Mouse (Mus musculus) C2C12 (cell line): ENCODE measurements around the gene Hebp1.

ENCODE experiments used
- CEBPB ChIP-seq: IDR thresholded peaks from one replicate; pipeline ENCODE4 v1.6.1; 2011; ENCODE audit warnings: low read depth, mild to moderate bottlenecking, control low read depth, moderate library complexity
- CTCF ChIP-seq: IDR thresholded peaks from one replicate; pipeline ENCODE4 v1.5.1; 2011; ENCODE audit not compliant: control insufficient read depth, insufficient read depth, insufficient read length
- FOSL1 ChIP-seq: IDR thresholded peaks from one replicate; pipeline ENCODE4 v1.8.0; 2011; ENCODE audit warnings: mild to moderate bottlenecking, low read length; ENCODE audit not compliant: poor library complexity, insufficient read depth, severe bottlenecking
- MAX ChIP-seq: IDR thresholded peaks from one replicate; pipeline ENCODE4 v1.6.1; 2011; ENCODE audit warnings: mild to moderate bottlenecking, control low read depth
- MYOD1 ChIP-seq: IDR thresholded peaks from one replicate; pipeline ENCODE4 v1.6.1; 2011; ENCODE audit warnings: low read depth; ENCODE audit not compliant: control insufficient read depth, insufficient read length
- MYOG ChIP-seq: IDR thresholded peaks from one replicate; pipeline ENCODE4 v1.6.1; 2011; ENCODE audit not compliant: control insufficient read depth, insufficient read length; ENCODE audit errors: extremely low read depth
- USF1 ChIP-seq: IDR thresholded peaks from one replicate; pipeline ENCODE4 v1.6.1; 2011; ENCODE audit warnings: low read depth, mild to moderate bottlenecking, control low read depth, moderate library complexity

DNA sequence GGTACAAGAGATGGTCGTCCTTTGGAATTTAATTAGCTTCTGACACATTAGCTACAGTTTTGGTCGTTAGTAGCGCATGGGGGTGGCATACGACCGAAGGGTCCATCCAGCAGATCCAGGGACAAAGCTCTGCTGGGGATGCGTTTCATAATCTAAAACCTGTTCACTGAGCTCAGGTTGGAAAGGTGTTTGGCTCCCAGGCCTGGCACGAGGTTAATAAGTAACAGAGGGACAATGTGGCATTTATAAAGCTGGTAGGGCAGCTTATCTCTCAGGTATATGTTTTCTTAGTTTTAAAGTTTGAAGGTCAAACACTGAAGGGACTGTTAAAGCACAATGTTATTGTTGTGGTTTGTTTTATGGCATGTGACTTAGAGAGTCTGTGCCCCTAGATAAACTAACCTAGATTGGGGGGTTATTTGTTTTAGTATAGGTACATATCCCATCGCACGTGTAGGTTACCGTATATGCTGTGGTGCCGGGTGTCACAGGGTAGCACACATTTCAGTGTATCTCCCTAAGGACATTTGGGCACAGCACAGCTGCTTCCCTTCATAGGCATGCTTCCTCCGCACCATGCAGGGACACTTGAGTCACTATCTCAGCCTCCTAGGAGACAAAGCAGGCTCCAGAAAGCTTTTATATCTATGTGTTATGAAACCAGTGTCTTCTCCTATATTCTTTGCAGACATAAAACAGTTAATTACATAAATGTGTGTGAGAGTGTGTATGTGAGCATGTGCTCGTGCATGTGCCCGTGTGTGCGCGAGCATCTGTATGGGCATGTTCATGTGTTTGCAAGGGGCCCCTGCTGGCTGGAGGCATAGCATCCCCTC lies 2.5 kb upstream of the Hebp1 start:
- no peak for TF ChIP-seq CTCF
- TF ChIP-seq CEBPB: no peak
- TF ChIP-seq MYOD1: no peak
- no peak for TF ChIP-seq FOSL1
- TF ChIP-seq MAX: no peak
- no peak for TF ChIP-seq USF1
- no peak for TF ChIP-seq MYOG
